Comparison of ENCODE assay signal across 8 mouse cellular contexts in the genomic region with DNA sequence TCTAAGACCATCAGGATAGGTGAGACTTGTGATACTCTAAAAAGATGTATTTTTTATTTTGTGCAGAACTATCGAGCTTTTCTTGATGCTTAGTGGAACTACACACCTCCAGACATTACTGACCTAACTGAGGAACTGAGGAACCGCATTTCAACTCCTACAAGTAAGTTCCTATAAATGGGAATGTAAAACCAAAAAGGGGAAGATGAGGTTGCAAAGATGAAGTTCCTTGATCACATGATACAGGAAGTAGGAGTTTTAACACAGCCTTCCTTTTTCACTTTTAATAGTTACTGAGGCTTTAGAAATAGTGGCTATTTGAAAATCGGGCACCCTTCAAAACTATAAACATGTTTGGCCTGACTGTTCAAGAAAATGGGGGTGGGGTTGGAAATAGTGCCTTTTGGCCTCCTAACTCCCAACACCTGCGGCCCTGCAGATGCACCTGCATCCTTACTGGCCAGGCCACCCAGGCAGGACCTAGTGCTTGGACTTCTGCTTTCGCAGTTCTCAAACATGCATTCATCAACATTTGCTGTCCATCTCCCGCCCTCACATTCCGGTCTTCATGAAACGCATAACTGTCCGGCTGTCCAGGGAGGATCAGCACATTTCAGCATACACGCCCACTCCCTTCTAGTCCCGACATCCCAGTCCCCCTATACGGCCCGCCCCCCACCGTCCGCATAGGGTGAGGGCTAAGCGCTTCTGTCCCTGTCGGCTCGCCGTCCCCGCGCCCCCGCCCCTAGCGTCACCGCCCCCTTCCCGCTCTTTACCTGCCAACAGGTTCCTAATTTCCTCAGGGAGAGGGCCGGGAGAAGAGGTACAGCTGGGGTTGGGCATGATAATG. TPM values are rescaled to one million over a fixed set of nuclear protein-coding genes. Genes with fewer than 3 reads are reported as not detected.
DNase-seq lines count a peak whose midpoint lies in the region; ATAC-seq and TF ChIP-seq lines count a peak whose summit lies in the region.

No protein-coding gene starts in this region.

- no peak for TF ChIP-seq POLR2A in heart, adult 2 months (IDR thresholded peaks at IDR 0.05; ENCODE audit: insufficient read depth, low read depth, low read length)
- TF ChIP-seq POLR2A in embryonic fibroblast, embryonic 13.5 days (IDR thresholded peaks at IDR 0.05; ENCODE audit: low read depth, low read length): no peak

- H3K27ac ChIP-seq in heart, adult 2 months: peak overlapping the region; percentile 61
- H3K27ac ChIP-seq in embryonic fibroblast, embryonic 13.5 days (ENCODE audit: insufficient read depth, low read length): no peak overlapping the region
- 0 out of 2 replicates have a peak overlapping the region, but pooled peaks have one; percentile 41 for H3K27ac ChIP-seq in limb, embryonic 12.5 days
- no peak overlapping the region for H3K27ac ChIP-seq in midbrain, embryonic 16.5 days (ENCODE audit: low read length)

- H3K79me2 ChIP-seq in heart, adult 2 months (replicated peaks; ENCODE audit: control insufficient read depth, insufficient read depth, low read length): no peaks in the 10 kb centered on the region

- TF ChIP-seq EP300 in heart, adult 2 months (IDR thresholded peaks at IDR 0.05; ENCODE audit: insufficient read depth, low read depth, low read length): 0 out of 2 replicates have a peak, but pooled peaks have one; percentile 13

- peak overlapping the region; percentile 78 for H3K4me3 ChIP-seq in heart, adult 2 months
- peak overlapping the region; percentile 88 for H3K4me3 ChIP-seq in E14TG2a.4 (replicated peaks; ENCODE audit: low read length)
- peak overlapping the region; percentile 61 for H3K4me3 ChIP-seq in embryonic fibroblast, embryonic 13.5 days (ENCODE audit: insufficient read depth, low read length)
- peak overlapping the region; percentile 63 for H3K4me3 ChIP-seq in limb, embryonic 12.5 days (replicated peaks)
- peak overlapping the region; percentile 52 for H3K4me3 ChIP-seq in midbrain, embryonic 16.5 days (ENCODE audit: low read depth, low read length)

- H3K27me3 ChIP-seq in heart, adult 2 months (ENCODE audit: control insufficient read depth, insufficient read depth, low read length): peaks cover 1% of the 10 kb centered on the region; the same call in 1 of the 2 replicates
- H3K27me3 ChIP-seq in E14TG2a.4 (ENCODE audit: insufficient read depth, low read length): no peaks in the 10 kb centered on the region
- peaks cover 31% of the 10 kb centered on the region for H3K27me3 ChIP-seq in limb, embryonic 12.5 days
- H3K27me3 ChIP-seq in midbrain, embryonic 16.5 days (ENCODE audit: control insufficient read depth, insufficient read depth, low read depth, low read length): peaks cover 40% of the 10 kb centered on the region

- 7% methylated on average over 26 of the region's 26 CpGs for WGBS in heart, adult 2 months
- 7% methylated on average over 26 of the region's 26 CpGs for WGBS in limb, embryonic 12.5 days
- 9% methylated on average over 26 of the region's 26 CpGs for WGBS in midbrain, embryonic 16.5 days

- H3K36me3 ChIP-seq in heart, adult 2 months (ENCODE audit: control insufficient read depth, insufficient read depth, low read length): no peaks in the 10 kb centered on the region
- H3K36me3 ChIP-seq in E14TG2a.4 (ENCODE audit: insufficient read depth, low read length): no peaks in the 10 kb centered on the region
- no peaks in the 10 kb centered on the region for H3K36me3 ChIP-seq in limb, embryonic 12.5 days
- H3K36me3 ChIP-seq in midbrain, embryonic 16.5 days (ENCODE audit: control insufficient read depth, insufficient read depth, low read length): no peaks in the 10 kb centered on the region

- H3K9me3 ChIP-seq in E14TG2a.4 (ENCODE audit: low read length): no peaks in the 10 kb centered on the region
- no peaks in the 10 kb centered on the region for H3K9me3 ChIP-seq in limb, embryonic 12.5 days
- H3K9me3 ChIP-seq in midbrain, embryonic 16.5 days (replicated peaks; ENCODE audit: control insufficient read depth, low read length, poor library complexity, severe bottlenecking): no peaks in the 10 kb centered on the region

- H3K4me1 ChIP-seq in heart, adult 2 months (ENCODE audit: control insufficient read depth, insufficient read depth, low read length): no peaks in the 10 kb centered on the region; the same call in 1 of the 2 replicates
- peaks cover 56% of the 10 kb centered on the region for H3K4me1 ChIP-seq in E14TG2a.4 (replicated peaks; ENCODE audit: low read depth, low read length)
- H3K4me1 ChIP-seq in embryonic fibroblast, embryonic 13.5 days (ENCODE audit: control insufficient read depth, insufficient read depth, low read length): peaks cover 2% of the 10 kb centered on the region; the same call in 1 of the 2 replicates
- H3K4me1 ChIP-seq in limb, embryonic 12.5 days (replicated peaks): peaks cover 19% of the 10 kb centered on the region
- H3K4me1 ChIP-seq in midbrain, embryonic 16.5 days (ENCODE audit: control insufficient read depth, insufficient read depth, low read length): no peaks in the 10 kb centered on the region

- H3K9ac ChIP-seq in heart, adult 2 months (ENCODE audit: low read depth, low read length): peak overlapping the region; percentile 72
- peak overlapping the region; percentile 44; the same call in 1 of the 2 replicates for H3K9ac ChIP-seq in limb, embryonic 12.5 days (replicated peaks)
- H3K9ac ChIP-seq in midbrain, embryonic 16.5 days (ENCODE audit: low read depth, low read length): peak overlapping the region; percentile 52

- intact Hi-C loops in heart, adult 2 months (cut with DNase I): loop anchor here (2.0 to 10.0 kb wide), 4 partner anchors 76 to 829 kb away; partner anchors contain the start of gene Tax1bp1
- intact Hi-C loops in heart, postnatal 14 days (cut with DNase I): no loop called here

- peak; percentile 77 for ATAC-seq in limb, embryonic 12.5 days (ENCODE audit: insufficient number of reproducible peaks, insufficient read depth, low FRiP score, low TSS enrichment, low read depth)
- peak; percentile 83 for ATAC-seq in midbrain, embryonic 16.5 days

- no peak for DNase-seq in heart, adult 2 months
- DNase-seq in heart, postnatal 14 days: no peak
- no peak for DNase-seq in adrenal gland, adult (ENCODE audit: inconsistent age in 2 of 2, low spot score in 1 of 2)
- no peak for DNase-seq in gastrocnemius, postnatal 25 days

- TF ChIP-seq CTCF in heart, adult 2 months (IDR thresholded peaks at IDR 0.05): no peak
- TF ChIP-seq CTCF in E14TG2a.4 (conservative IDR thresholded peaks at IDR 0.05; ENCODE audit: low read length): no peak
- TF ChIP-seq CTCF in embryonic fibroblast, embryonic 13.5 days (IDR thresholded peaks at IDR 0.05; ENCODE audit: borderline replicate concordance, insufficient read depth, low read length): no peak

- peak overlapping the region; percentile 83 for H3K4me2 ChIP-seq in limb, embryonic 12.5 days
- peak overlapping the region; percentile 87 for H3K4me2 ChIP-seq in midbrain, embryonic 16.5 days (ENCODE audit: low read length)

RNA-seq across cellular contexts. Expression of gene Skap2, which starts 0.6 kb away (rescaled TPM):
- 1 to 10 TPM; 8.6 to 8.9 TPM for total RNA-seq in heart, adult 2 months (2021)
- 5.0 and 6.7 TPM in 2 replicates for polyA plus RNA-seq in heart, adult 2 months (2012; rRNA removed)
- 10 to 100 TPM in 1 of 2 experiments, 1 to 10 TPM in 1; 7.3 to 10.4 TPM for total RNA-seq in heart, postnatal 14 days (2021)
- polyA plus RNA-seq in embryonic fibroblast, embryonic 13.5 days (2011; ENCODE audit: insufficient read length, low read depth, missing spikeins): 57.3 and 59.1 TPM in 2 replicates
- 14.4 and 14.6 TPM in 2 replicates for polyA plus RNA-seq in limb, embryonic 12.5 days (2016; fragmentation: Nextera tagmentation; extraction: Ambion mirVana)
- polyA plus RNA-seq in midbrain, embryonic 16.5 days (2015; fragmentation: Nextera tagmentation; extraction: Ambion mirVana): 4.8 and 7.0 TPM in 2 replicates
- total RNA-seq in gastrocnemius, postnatal 25 days (2021): 1 to 10 TPM; 2.1 to 6.6 TPM

Comparison
In these comparisons a context has a peak if more than half of its experiments do, and no peak if none do; other contexts are left out.
1. H3K27ac ChIP-seq: peak in heart, adult 2 months (single experiment) and limb, embryonic 12.5 days (single experiment); none in embryonic fibroblast, embryonic 13.5 days (single experiment) and midbrain, embryonic 16.5 days (single experiment).
2. Peak in every context shown above with its lines, with median percentiles within 50 percentile points of each other: H3K4me3 ChIP-seq and H3K9ac ChIP-seq.